Mouse (Mus musculus) heart, adult 18-20 months (tissue): Measurements from ENCODE around the gene Unc5b. TPM values are rescaled to one million over a fixed set of nuclear protein-coding genes. Genes with fewer than 3 reads are reported as not detected.

Experiments used
- DNase-seq, 2 experiments: peaks; one replicate each; pipeline ENCODE4 v3.0.0; 2021 to 2022; ENCODE audit warnings: mixed read lengths in 1 of 2
- total RNA-seq, 2 experiments: library from RNA; stranded (reverse); gene quantifications; 2 replicates each; pipeline ENCODE4 v1.2.3; 2021

The Unc5b gene
- total RNA-seq, 2 experiments from 2014 or later = 8.2 to 10.4 TPM

DNA sequence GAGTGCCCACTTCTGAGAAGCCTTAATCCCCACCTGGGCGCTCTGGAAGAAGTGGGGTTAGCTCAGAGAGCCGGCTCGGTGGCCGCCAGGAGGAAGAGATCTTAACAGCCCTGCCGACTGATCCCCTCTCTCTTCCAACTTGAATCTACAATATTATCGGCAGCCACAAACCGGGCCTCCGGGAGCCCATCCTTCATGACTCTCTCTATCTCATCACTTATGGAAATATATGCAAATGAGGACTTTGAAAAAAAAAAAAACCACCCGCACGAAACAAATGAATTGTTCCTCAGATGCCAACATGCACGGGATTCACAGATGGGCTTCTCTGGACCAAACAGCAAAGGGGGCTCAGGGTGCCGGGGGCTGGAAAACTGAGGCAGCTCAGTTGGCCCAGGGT lies 109.7 kb downstream of the Unc5b start:
- no peak for DNase-seq

DNA sequence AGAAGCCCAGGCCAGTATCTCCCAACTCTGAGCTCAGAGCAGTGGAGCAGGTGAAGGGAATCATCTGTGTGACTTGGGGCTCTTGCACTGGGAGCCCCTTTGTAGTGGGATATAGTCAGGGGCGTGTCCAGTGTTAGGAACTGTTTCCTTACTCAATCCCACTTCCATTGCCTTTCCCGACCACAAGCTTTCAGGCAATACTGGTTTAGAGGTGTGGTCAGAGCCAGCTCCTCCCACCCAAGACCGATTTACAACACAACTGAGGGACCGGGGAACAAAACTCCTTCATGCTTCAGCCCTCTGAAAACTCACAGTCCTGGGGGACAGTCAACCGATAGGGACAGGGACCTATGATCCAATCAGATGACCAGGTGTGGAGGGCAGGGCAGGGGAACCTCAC lies 110.9 kb downstream of the Unc5b start:
- DNase-seq = no peak

DNA sequence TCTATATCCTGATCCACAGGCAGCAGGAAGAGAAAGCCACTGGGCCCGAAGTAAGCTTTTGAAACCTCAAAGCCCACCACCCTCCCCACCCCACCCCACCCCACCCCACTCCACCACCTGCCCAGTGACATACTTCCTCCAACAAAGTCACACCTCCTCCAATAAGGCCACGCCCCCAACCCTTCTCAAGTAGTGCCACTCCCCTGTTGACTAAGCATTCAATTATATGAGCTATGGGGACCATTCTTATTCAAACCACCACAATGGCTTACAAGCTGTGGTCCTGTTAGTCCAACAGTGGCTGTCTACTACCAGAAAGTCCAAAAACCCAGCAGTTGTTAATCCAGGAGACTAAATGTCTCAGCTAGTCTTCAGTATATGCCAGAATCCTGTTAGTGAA lies 112.9 kb downstream of the Unc5b start:
- DNase-seq = no peak

DNA sequence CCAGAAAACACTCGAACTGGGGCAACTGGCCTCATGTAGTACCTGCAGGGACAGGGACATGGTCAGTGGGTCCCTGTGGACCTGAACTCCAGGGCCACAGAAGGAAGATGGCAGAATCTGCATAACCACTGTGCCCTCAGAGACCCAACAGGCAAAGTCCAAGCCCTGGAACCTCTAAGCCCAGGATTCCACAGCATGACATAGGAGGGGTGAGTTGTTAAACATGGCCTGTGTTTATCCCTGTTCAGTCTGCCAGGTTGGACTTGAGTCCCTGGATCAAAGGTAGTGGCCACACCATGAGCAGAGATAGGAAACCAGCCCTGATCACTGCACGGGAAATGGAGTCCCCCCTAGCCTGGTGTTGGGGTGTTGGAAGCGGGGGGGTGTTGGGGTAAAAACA lies 114.9 kb downstream of the Unc5b start:
- no peak for DNase-seq

Other genes starting within 250 kb of the Unc5b start
- gene Cdh23, start 135.1 kb downstream of the Unc5b start, total RNA-seq = 1 to 10 TPM; 6.0 to 6.1 TPM
- 1 to 10 TPM; 3.1 to 5.5 TPM for gene Slc29a3, start 78.8 kb downstream of the Unc5b start, total RNA-seq